Mouse (Mus musculus) liver, postnatal 0 days (tissue): Measurements from ENCODE around the gene Sptan1.

Source experiments
- CTCF ChIP-seq: sonication (generic); IDR thresholded peaks from 2 replicates; pipeline ENCODE4 v1.5.1; 2016; ENCODE audit warnings: antibody characterized with exemption, low read depth
- EP300 ChIP-seq: IDR thresholded peaks from 2 replicates; pipeline ENCODE4 v1.6.1; 2016; ENCODE audit warnings: antibody characterized with exemption, low read depth, mild to moderate bottlenecking

GRCm38 (mm10) chr2:29965250-29965843, at the start of gene Sptan1:
- TF ChIP-seq CTCF, result no peak
- no peak for TF ChIP-seq EP300
